Mouse (Mus musculus) CD4-positive helper T cell, adult 2 months (primary cell): Measurements from ENCODE around the gene Ddi2.

Source experiments
- DNase-seq: peaks from one replicate; pipeline ENCODE4 v3.0.0-alpha.2; 2012; ENCODE audit warnings: low read depth, missing footprints, low spot score

The Ddi2 gene

GRCm38 (mm10) chr4:141704625-141705024 is 18.6 kb downstream of the Ddi2 start:
- no peak for DNase-seq

DNA sequence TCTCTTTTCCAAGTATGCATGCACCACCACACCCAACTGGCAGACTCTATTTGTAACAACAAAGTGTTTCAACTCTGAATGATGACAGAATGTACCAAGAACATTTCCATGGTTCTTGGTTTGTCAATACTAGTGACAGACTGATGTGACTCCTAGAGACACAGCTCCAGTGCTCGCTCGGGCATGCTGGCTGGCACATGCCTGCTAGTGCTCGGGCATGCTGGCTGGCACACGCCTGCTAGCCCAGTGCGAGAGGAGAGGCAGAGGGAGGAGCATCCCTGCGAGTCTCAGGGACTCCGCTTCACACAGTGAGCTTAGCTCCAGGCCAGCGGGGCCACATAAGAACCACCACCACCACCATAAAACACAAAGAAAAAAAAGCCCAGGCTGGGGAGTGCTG is 28.5 kb downstream of the Ddi2 start:
- no peak for DNase-seq

DNA sequence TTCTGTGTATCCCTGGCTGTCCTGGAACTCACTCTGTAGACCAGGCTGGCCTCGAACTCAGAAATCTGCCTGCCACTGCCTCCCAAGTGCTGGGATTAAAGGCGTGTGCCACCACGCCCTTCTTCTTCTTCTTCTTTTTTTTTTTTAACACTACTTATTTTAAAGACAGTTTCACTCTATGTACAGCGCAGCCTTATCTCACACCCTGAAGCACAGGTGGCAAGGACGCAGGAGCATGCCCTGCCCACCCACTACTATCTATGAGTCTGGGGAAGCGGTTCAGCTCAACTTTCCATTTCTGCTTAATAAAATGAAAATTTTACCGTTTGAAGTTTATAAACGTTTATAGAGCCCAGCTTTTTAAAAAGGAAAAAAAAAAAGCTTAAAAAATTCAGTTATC is 34.7 kb downstream of the Ddi2 start:
- no peak for DNase-seq

DNA sequence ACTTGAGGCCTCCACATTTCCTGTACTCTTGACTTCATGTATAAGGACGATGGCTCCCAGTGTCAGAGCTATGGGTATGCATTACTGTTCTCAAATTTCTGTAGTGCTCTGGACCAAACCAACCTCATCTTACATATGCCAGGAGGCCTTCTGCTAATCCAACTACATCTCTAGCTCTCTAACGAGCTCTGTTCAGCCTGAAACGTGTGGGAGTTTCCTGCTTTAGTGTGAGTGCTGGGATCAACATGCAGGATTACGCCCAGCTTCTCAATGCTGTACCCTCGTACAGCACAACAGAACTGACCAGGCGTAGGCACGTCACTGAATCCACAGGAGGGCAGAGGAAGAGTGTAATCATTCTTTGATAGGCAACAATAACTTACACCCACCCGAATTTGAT is 36.7 kb downstream of the Ddi2 start:
- DNase-seq: no peak

GRCm38 (mm10) chr4:141686093-141686492 is 37.1 kb downstream of the Ddi2 start:
- no peak for DNase-seq

GRCm38 (mm10) chr4:141685499-141685898 is 37.7 kb downstream of the Ddi2 start, which contains the start of gene Rsc1a1:
Rsc1a1 (minus strand) TSS chr4:141685599.
- no peak for DNase-seq

GRCm38 (mm10) chr4:141682706-141683230 is 40.5 kb downstream of the Ddi2 start:
- no peak for DNase-seq

- no peak for DNase-seq
Measured at GRCm38 (mm10) chr4:141681767-141682166, 41.5 kb downstream of the Ddi2 start.

DNA sequence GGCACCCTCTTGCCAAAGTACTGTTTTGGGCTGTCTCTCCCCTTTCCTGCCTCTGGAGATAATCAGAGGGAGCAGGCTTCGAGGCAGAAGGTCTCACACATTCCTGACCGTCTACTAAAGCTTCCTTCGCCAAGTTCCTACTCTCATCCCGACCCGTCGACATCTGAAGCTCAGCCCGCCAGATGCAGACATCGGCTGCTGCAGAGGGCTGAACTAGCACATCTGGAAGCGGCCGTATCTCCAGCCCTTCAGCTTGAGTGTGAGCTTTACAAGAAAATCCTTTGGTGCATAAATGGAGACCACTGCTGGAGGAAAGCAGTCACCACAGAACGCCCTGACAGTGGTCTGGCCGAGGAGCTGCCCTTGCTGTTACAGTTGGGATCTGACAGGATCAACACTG is 42.3 kb downstream of the Ddi2 start:
- no peak for DNase-seq

GRCm38 (mm10) chr4:141679016-141679415 is 44.2 kb downstream of the Ddi2 start:
- DNase-seq: no peak

DNA sequence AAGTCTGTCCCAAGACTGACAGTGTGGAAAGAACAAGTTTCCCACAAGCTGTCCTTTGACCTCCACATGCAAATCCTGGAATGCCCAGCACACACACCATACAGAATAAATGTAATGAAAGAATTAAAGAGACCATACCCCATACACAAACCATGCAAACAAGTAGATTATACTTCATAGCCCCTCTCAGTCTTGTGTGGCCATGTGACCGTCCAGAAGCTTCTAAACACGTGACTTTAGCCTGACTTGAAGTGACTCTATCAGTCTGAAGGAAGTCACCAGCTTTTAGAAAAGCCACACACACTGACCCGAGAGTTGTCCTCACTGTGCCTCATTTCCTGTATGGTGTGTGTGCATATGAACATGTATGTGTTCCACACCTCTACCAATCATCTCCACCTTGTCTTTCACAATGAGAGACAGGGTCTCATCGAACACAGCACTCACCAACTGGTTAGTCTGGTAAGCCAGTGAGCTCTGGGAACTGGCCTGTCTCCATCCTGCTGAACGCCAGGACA is 46.7 kb downstream of the Ddi2 start:
- DNase-seq: no peak

GRCm38 (mm10) chr4:141672325-141672724 is 50.9 kb downstream of the Ddi2 start:
- no peak for DNase-seq

- DNase-seq: no peak
Measured at GRCm38 (mm10) chr4:141671389-141671788, 51.8 kb downstream of the Ddi2 start.

GRCm38 (mm10) chr4:141669898-141670712 is 53.1 kb downstream of the Ddi2 start:
- no peak for DNase-seq

DNA sequence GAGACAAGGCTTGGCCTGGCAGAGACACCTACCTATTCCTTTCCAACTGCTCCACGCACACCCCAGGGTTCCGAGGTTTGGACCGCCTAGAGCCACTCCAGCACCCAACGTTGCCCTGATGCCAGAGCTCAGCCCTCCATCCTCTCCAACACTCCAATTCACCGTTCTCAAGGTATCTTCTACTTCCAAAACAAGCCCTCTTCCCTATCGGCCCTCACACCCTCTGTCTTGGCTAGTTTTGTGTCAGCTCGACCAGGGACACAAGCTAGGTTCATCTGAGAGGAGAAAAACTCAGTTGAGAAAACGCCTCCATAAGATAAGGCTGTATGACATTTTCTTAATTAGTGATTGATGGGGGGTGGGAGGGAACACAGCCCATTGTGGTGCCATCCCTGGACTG is 58.4 kb downstream of the Ddi2 start, which contains the start of gene Plekhm2:
TSS of gene Plekhm2 (minus strand) at position 101 of the 400 bp plus-strand sequence.
- DNase-seq: no peak

DNA sequence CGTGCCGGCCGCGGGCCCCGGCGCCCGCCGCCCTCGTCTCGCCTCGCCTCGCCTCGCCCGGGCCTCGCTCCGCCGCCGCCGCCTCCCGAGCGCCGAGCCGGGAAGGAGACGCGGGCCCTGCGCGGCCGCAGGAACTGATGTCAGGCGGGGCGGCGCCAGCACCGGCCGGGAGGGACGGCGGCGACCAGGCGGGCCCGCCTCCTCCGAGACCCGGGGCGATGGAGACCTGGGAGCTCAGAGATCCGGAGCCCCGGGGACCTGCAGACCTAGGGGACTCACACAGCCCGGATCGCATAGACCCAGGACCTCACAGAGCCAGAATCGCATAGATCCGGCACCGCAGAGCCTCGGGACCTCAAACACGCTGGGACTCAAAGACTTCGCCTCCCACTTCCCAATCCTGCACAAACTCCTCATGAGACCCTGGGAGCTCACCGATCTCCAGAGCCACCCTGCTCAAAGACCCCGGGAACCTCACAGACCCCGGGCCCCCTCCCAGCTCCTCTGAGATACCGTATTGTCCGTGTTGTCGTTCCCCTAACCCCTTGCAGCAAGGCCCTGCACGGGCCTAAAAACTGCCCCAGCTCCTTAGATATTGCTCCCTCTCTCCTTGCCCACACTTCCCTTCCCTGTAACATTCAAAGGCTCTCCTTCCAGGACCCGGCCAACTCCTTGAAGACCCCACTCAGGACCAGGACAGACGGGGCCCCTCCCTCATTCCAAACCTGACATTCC is 59.0 kb downstream of the Ddi2 start:
- peak; percentile 77 for DNase-seq

DNA sequence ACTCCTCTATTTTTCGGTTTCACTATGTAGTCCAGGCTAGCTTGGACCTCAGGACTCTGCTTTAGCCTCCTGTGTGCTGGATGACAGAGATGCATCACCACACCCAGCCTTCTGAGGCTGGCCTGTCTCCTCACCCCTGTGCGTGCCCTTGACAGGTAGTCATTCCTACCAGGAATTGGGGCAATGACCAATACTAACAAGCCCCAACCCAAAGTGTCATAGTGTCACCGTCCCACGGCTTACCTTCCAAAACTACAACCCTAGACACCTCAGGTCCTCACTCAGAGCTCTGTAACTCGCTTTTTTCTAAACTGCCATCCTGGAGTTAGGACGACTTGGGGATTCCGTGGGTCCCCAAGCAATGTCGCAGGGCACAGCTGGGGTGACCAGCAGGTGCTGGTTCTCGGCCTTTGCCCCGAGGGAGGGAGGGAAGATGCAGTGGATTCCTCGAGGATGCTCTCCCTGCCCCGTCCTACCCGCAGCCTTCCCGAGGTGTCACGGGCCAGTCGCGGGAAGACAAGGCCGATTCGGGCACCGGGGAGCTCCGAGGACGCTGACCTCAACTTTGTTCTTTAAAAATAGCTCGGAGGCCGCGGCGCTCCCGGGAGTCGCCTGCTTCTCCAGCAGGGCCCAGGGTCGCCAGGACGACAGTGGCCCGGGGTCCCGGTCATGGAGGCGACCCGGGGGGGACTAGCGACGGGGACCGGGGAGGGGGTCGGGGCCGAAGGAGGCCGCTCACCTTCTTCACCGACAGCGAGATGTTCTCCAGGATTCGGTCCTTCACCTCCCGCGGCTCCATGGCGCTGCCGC is 59.9 kb downstream of the Ddi2 start:
- peak; percentile 23 for DNase-seq

GRCm38 (mm10) chr4:141660884-141661283 is 62.3 kb downstream of the Ddi2 start:
- no peak for DNase-seq

DNA sequence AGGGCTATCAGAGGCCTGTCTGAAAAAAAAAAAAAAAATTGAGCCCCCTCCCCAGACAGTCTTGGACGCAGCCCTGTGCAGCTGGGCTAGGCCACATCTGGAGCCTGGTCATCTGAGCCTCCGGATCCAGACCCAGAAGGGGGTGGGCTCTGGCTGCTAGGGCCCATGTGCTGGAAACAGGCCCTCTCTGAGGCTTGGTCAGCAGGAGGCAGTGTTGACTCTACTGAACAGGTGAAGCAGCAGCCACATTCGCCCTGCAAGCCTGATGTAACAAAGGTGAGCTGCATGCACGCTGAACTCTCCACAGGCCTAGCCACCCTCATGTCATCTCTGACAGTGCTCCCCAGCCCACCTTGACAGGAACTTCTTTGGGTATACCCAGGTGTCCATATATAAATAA is 63.5 kb downstream of the Ddi2 start:
- DNase-seq: no peak

- no peak for DNase-seq
Measured at GRCm38 (mm10) chr4:141658846-141659484, 64.3 kb downstream of the Ddi2 start.

- no peak for DNase-seq
Measured at GRCm38 (mm10) chr4:141656932-141657331, 66.3 kb downstream of the Ddi2 start.
